Mouse (Mus musculus) regulatory T cell (primary cell): Measurements from ENCODE around the gene Cdkl1.

Experiments
- in situ Hi-C: fragments of 300-600 bp; cut with MboI, MseI; formaldehyde crosslinking; loops from one replicate; pipeline ENCODE4 v1.15.1; 2025; ENCODE audit warnings: high pct_unique_total_duplicates

Gene Cdkl1

GRCm38 (mm10) chr12:69790530-69791505, at the start of gene Cdkl1:
Gene Cdkl1, minus strand, starts transcription at chr12:69791267.
- in situ Hi-C loops = no loop called here

- in situ Hi-C loops = loop anchor here (5.0 kb wide), 1 partner anchor 56 kb away; no protein-coding TSS in a partner anchor
Measured at GRCm38 (mm10) chr12:69838376-69838775, 47.3 kb upstream of the Cdkl1 start.

DNA sequence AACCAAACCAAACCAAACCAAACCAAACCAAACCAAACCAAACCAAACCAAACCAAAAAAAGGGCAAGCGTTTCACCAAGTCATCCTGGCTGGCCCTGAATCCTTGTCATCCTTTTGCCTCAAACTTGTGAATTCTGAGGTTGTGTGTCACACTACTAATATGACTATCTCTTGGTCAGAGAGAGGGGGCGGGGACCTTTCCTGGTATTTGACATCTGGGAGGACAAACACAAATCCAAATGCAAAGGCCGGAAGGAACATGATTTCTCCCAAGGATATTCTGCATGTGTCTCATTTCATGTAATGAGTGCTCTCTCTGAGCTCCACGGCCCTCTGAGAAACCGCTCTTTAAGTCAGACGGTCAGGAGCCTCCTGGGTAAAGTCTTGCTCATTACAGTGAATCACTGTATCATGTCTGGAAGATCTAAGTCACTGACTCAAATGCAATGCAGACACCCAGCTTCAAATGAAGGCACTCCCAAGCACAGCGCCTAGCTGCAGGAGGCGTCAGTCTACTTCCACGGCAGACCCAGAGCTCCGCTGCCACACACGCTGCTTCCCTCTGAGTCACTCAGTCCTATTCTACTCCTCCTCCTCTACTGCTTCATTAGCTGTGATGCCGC, 43.0 kb upstream of the Cdkl1 start:
- in situ Hi-C loops = no loop called here

GRCm38 (mm10) chr12:69831239-69831910, 40.3 kb upstream of the Cdkl1 start:
- in situ Hi-C loops = no loop called here

DNA sequence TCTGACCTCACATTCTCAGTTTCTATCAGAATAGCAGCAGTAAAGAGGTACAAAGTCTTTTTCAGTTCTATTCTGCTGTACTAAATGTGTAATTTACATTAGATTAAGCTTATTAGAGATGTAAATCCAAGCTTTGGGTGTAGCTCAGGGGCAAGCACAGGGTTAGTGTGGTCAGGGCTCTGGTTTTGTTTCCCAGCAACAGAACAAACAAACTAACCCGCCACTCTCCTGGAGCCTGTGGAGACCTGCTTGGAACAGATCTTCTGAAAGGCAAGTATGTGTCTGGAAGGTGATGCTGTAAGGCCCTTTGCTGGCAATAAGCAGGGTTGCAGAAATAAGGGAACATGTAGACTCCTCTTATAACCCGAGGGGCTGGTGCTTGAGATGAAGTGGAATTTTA, 37.1 kb upstream of the Cdkl1 start:
- in situ Hi-C loops = no loop called here

DNA sequence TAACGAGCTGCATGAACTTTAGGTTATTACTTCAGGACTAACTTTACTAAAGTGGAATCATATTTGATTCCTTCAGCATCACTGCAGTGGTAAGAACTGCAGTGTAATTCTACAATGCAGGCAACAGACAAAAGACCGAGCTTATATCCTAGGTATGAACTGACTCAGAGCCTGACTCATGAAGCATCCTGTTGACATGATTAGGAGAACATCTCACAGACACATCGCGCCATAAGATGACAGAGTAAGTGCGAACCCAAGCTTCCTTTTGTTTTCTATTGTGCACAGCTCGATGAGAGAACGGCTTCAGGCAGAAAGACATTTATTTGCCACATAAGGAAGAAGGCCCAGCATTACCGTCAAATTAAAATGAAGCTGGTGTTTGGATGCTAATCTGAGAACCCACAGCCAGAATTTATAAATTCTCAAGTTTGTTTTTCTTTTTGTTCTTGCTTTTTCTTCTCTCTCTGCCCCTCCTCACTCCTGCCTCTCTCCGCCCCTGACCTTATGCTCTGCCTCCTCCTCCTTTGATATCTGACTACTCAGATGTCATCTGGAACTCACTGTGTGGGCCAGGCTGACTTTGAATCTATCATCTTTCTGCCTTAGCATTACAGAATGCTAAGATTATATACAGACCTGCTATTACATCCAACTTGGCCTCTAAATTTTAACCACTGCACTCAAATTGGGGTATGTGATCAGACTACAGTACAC, 34.0 kb upstream of the Cdkl1 start:
- in situ Hi-C loops = no loop called here

DNA sequence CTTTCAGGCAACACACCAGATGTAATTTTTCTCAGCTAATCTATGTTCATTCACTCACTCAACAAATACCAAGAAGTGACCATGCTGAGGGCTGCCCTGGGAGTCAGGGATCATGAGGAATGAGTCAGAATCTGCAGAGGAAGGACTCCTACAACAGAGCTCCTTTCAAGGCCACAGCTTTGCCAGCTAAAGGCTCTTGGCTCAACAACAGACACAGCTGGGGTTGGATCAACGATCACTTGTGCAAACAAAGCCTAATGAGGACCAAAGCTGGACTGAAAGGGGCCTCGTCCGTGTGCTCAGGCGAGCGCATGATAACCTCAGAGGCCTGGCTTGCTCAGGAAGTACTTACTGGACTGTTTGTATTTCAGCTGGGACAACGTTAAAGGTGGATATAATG, 23.2 kb upstream of the Cdkl1 start:
- in situ Hi-C loops = no loop called here

- in situ Hi-C loops = no loop called here
Measured at GRCm38 (mm10) chr12:69813596-69813995, 22.5 kb upstream of the Cdkl1 start.

DNA sequence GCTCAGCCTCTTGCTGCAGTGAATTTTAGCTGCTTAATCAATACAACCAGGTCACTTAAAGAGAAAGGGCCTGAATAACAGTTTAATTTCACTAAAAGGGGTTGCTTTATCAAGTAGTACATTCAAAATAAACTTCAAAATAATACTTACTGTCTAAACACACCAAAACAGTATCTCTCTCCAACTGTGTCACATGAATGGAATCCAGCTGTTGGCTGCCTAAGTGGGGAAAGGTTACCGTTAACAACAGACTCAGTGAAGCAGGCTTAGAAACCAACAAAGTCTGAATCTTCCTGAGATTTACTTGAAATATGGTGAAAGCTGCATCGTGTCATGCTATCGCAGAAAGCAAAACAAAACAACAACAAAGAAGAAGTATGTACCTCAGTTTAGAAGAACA, 21.9 kb upstream of the Cdkl1 start:
- in situ Hi-C loops = no loop called here

GRCm38 (mm10) chr12:69811976-69812375, 20.9 kb upstream of the Cdkl1 start:
- in situ Hi-C loops = no loop called here

DNA sequence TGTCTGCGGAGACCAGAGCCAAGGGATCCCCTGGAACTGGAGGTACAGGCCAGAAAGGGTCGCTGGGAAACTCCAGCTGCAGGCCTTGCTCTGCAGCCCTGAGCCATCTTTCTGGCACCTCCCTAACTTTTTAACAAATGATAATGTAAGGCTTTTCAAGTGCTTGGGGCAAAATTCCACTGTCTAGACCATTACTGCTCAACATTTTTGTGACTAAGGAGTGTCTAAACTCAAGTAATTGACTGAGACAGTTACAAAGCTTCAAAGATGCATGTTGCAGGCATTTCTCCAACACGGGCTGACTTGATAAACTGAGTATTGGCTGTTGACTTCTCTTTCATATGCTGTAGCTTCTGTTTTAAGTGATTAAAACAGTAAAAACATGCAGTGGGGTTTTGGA, 18.4 kb upstream of the Cdkl1 start:
- in situ Hi-C loops = no loop called here

- in situ Hi-C loops = no loop called here
Measured at GRCm38 (mm10) chr12:69807399-69807985, 16.4 kb upstream of the Cdkl1 start.

DNA sequence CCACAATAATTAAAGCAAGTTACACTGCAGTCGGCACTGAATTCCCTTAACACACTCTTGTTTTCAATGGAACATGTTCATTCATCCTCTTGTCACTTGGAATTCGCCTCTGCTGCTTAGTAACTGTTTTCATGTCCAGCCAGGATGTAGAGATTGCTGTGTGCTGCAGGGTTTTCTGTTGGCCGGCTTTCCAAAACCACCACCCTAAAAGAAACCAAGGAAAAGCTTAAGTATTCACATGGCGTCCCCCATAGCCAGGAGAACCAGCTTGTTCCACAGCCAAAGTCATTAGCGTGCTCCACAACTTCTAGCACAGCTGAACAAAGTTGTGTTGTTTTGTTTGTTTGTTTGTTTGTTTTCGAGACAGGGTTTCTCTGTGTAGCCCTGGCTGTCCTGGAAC, 14.1 kb upstream of the Cdkl1 start:
- in situ Hi-C loops = no loop called here

- in situ Hi-C loops = no loop called here
Measured at GRCm38 (mm10) chr12:69804393-69805070, 13.5 kb upstream of the Cdkl1 start.

DNA sequence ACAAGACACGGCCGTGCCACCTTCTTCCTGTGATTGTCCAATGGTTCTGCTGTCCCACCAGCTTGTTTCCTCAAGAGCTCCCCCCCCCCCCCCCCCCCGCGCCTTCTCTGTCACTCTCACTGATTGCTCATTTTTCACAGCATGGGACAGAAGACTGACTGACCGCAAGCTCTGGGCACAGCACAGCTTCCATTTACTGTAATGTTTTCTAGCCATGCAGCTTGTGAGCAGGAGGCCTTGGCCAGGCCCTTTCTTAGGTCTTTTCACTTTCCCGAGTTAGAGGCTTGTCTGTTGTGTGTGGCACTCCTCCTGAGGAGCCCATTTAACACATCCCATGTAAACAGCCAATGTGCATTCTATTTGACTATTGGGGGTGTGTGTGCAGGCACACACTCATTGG, 12.1 kb upstream of the Cdkl1 start:
- in situ Hi-C loops = no loop called here

DNA sequence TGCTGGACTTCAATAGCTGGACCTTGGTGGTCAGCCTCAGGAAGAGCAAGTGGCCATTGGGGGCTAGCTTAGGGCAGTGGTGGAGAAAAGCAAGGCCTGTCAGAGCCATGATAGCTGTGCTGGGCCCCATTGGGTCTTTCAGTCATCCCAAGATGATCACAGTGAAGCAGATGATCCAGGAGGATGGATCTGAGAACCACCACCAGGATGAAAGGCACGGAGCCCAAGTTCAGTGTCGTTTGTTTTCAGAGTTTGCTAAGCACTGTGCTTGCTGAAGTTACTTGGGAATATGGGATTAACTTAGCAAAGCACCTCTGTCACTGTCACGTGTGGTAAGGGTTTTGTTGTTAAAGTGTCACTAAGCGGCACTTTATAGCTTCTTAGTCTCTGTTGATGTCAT, 9.5 kb upstream of the Cdkl1 start:
- in situ Hi-C loops = no loop called here

GRCm38 (mm10) chr12:69796311-69796710, 5.2 kb upstream of the Cdkl1 start:
- in situ Hi-C loops = no loop called here

DNA sequence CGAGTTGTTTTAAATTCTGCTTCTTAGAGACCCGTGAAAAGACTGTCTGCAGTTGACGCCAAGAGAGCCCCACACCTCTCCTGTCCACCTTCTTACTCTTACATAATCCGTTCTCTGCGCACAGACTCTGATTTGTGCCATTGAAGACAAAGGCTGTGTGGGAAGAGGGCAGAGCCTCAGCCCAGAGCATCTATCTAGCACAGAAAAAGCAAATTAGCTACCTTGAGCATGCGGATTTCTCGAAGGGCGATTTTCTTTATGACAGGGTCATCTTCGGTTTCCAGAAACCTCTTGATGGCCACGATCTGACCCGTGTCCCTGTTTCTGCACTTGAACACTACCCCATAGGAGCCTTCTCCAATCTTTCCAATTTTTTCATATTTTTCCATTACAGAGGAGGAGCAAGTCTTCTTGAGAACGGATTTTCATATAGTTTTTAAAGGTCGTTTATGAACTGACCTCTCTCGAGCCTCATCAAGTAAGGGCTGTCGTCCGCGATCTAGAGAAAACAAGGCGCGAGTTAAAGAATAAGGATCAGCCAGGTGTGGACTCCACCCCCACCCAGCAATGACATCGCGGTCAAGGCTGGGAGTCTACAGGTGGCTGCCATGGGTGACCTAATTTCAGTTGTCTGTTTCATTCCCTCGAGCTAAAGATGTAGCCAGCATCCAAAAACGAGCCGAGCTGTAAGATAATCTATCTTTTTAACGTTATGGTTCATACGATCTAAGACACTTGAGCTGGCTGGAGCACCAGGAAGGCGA, 1.1 kb downstream of the Cdkl1 start:
- in situ Hi-C loops = no loop called here

- in situ Hi-C loops = no loop called here
Measured at GRCm38 (mm10) chr12:69788380-69788779, 2.7 kb downstream of the Cdkl1 start.

GRCm38 (mm10) chr12:69785471-69785870, 5.6 kb downstream of the Cdkl1 start:
- in situ Hi-C loops = no loop called here
